Mouse (Mus musculus) right cerebral cortex, postnatal 10 days (tissue): ENCODE results near the gene Brms1.

Source experiments
- DNase-seq, 2 experiments: peaks; one replicate each; pipeline ENCODE4 v3.0.0; 2021; ENCODE audit warnings: low spot score in 2 of 2

Gene Brms1

GRCm38 (mm10) chr19:5038709-5039156 lies 2.4 kb upstream of the Brms1 start, which contains the start of the genes B4gat1 and AC124502.3:
B4gat1 (plus strand) TSS chr19:5038826.
AC124502.3 (plus strand) TSS chr19:5038891.
- peak; percentile 96 for DNase-seq

GRCm38 (mm10) chr19:5039301-5040114 lies 1.6 kb upstream of the Brms1 start:
- peak in 1 of 2 experiments; percentile 56 for DNase-seq

GRCm38 (mm10) chr19:5041588-5041987 lies 434 bp downstream of the Brms1 start:
- no peak for DNase-seq

GRCm38 (mm10) chr19:5045531-5045930 lies 4.4 kb downstream of the Brms1 start:
- no peak for DNase-seq

- DNase-seq: peak in 1 of 2 experiments; percentile 59
Measured at GRCm38 (mm10) chr19:5048138-5049056, 7.2 kb downstream of the Brms1 start.

- peak in 1 of 2 experiments; percentile 36 for DNase-seq
Measured at GRCm38 (mm10) chr19:5049325-5049724, 8.2 kb downstream of the Brms1 start.

- DNase-seq: peak; percentile 73 to 89
Measured at GRCm38 (mm10) chr19:5050047-5050905, 9.1 kb downstream of the Brms1 start, which contains the start of gene Rin1. Rin1 (plus strand) TSS chr19:5050481.

GRCm38 (mm10) chr19:5051031-5051430 lies 9.9 kb downstream of the Brms1 start:
- peak in 1 of 2 experiments; percentile 47 for DNase-seq

- no peak for DNase-seq
Measured at GRCm38 (mm10) chr19:5051515-5051914, 10.4 kb downstream of the Brms1 start.

- DNase-seq: peak in 1 of 2 experiments; percentile 44
Measured at GRCm38 (mm10) chr19:5052166-5052822, 11.1 kb downstream of the Brms1 start.

- DNase-seq: no peak
Measured at GRCm38 (mm10) chr19:5052853-5053252, 11.7 kb downstream of the Brms1 start.

GRCm38 (mm10) chr19:5053909-5054308 lies 12.8 kb downstream of the Brms1 start:
- DNase-seq: peak in 1 of 2 experiments; percentile 48

GRCm38 (mm10) chr19:5056251-5056650 lies 15.1 kb downstream of the Brms1 start:
- peak in 1 of 2 experiments; percentile 61 for DNase-seq

- no peak for DNase-seq
Measured at GRCm38 (mm10) chr19:5057876-5058775, 17.0 kb downstream of the Brms1 start.

GRCm38 (mm10) chr19:5058801-5059771 lies 17.9 kb downstream of the Brms1 start:
- DNase-seq: no peak

- no peak for DNase-seq
Measured at GRCm38 (mm10) chr19:5060365-5061330, 19.5 kb downstream of the Brms1 start.

GRCm38 (mm10) chr19:5062041-5062440 lies 20.9 kb downstream of the Brms1 start:
- no peak for DNase-seq
